Mouse (Mus musculus) heart, adult 2 months (tissue): ENCODE results near the gene Skil.

ENCODE experiments used
- CTCF ChIP-seq: fragments of 200-600 bp; IDR thresholded peaks from 2 replicates; pipeline ENCODE4 v1.8.1; 2022; ENCODE audit warnings: antibody characterized with exemption, mild to moderate bottlenecking, moderate library complexity
- EP300 ChIP-seq: fragments of 200-500 bp; IDR thresholded peaks from 2 replicates; pipeline ENCODE4 v1.6.1; 2011; ENCODE audit warnings: low read depth, low read length, control low read depth; ENCODE audit not compliant: insufficient read depth
- POLR2A ChIP-seq: fragments of 200-500 bp; IDR thresholded peaks from 2 replicates; pipeline ENCODE4 v1.6.1; 2011; ENCODE audit warnings: mild to moderate bottlenecking, low read depth, low read length, control low read depth; ENCODE audit not compliant: insufficient read depth

GRCm38 (mm10) chr3:31145641-31146290 is 50.9 kb downstream of the Skil start:
- peak; percentile 96 for TF ChIP-seq CTCF
- no peak for TF ChIP-seq POLR2A
- peak; percentile 83; the same call in 1 of the 2 replicates for TF ChIP-seq EP300
